Mouse (Mus musculus) heart, postnatal 14 days (tissue): ENCODE results near the gene Tmem25. TPM values are rescaled to one million over a fixed set of nuclear protein-coding genes. Genes with fewer than 3 reads are reported as not detected.
A peak's percentile ranks its signal among the peaks of the same experiment; 100 is the strongest.

Experiments
- DNase-seq, 2 experiments: peaks; one replicate each; pipeline ENCODE4 v3.0.0; 2021 to 2022
- intact Hi-C: fragments of 180-260 bp; cut with DNase I; formaldehyde crosslinking; loops from one replicate; pipeline ENCODE4 v1.15.1; 2025
- long read RNA-seq, 2 experiments: library from polyadenylated mRNA; stranded (forward); transcript quantifications; one replicate each; pipeline ENCODE4 v2.0.0; 2021
- total RNA-seq, 2 experiments: library from RNA; stranded (reverse); gene quantifications; 2 replicates each; pipeline ENCODE4 v1.2.3; 2021

The Tmem25 gene
- 10 to 100 TPM; 10.4 to 12.7 TPM for total RNA-seq
- long read RNA-seq, experiment 1, transcript Tmem25-201 (9 exons, 2,448 nt), result major isoform, 7 of 20 reads
- long read RNA-seq, experiment 1, partial matches to known transcripts, result 5 of 20 reads
- long read RNA-seq, experiment 1, other reads (novel, unspliced or antisense), result 8 of 20 reads
- long read RNA-seq, experiment 2, partial matches to known transcripts, result 4 of 19 reads
- long read RNA-seq, experiment 2, other reads (novel, unspliced or antisense), result 10 of 19 reads

GRCm38 (mm10) chr9:44799102-44799957 lies at the start of gene Tmem25:
Gene Tmem25, minus strand, starts transcription at chr9:44799307.
- intact Hi-C loops, result no loop called here
- peak; percentile 82 to 84 for DNase-seq

GRCm38 (mm10) chr9:44847446-44847845 lies 48.3 kb upstream of the Tmem25 start:
- DNase-seq, result peak; percentile 19 to 33
- intact Hi-C loops, result loop anchor here (2.0 kb wide), 1 partner anchor 33 kb away; the partner anchor contains the start of gene Kmt2a

GRCm38 (mm10) chr9:44841241-44841640 lies 42.1 kb upstream of the Tmem25 start:
- intact Hi-C loops, result no loop called here
- DNase-seq, result peak in 1 of 2 experiments; percentile 24

- intact Hi-C loops, result loop anchor here (2.0 kb wide), 3 partner anchors 44 to 130 kb away; partner anchors contain the start of gene Kmt2a
- DNase-seq, result peak; percentile 83 to 88
These were observed 37.3 kb upstream of the Tmem25 start for GRCm38 (mm10) chr9:44836439-44836838.

- intact Hi-C loops, result no loop called here
- peak; percentile 32 to 38 for DNase-seq
These were observed 33.2 kb upstream of the Tmem25 start for GRCm38 (mm10) chr9:44832356-44832755.

- intact Hi-C loops, result no loop called here
- no peak for DNase-seq
These were observed 31.4 kb upstream of the Tmem25 start for GRCm38 (mm10) chr9:44830506-44830905.

- intact Hi-C loops, result no loop called here
- no peak for DNase-seq
These were observed 29.8 kb upstream of the Tmem25 start for GRCm38 (mm10) chr9:44828944-44829343.

- intact Hi-C loops, result no loop called here
- no peak for DNase-seq
These were observed 27.6 kb upstream of the Tmem25 start for GRCm38 (mm10) chr9:44826660-44827059.

- peak; percentile 32 to 47 for DNase-seq
- intact Hi-C loops, result no loop called here
These were observed 21.1 kb upstream of the Tmem25 start for GRCm38 (mm10) chr9:44819920-44820827.

- no peak for DNase-seq
- intact Hi-C loops, result no loop called here
These were observed 18.4 kb upstream of the Tmem25 start for GRCm38 (mm10) chr9:44817522-44817921.

GRCm38 (mm10) chr9:44814179-44814578 lies 15.1 kb upstream of the Tmem25 start:
- DNase-seq, result no peak
- intact Hi-C loops, result no loop called here

GRCm38 (mm10) chr9:44810316-44810715 lies 11.2 kb upstream of the Tmem25 start:
- intact Hi-C loops, result no loop called here
- no peak for DNase-seq

- DNase-seq, result no peak
- intact Hi-C loops, result no loop called here
These were observed 8.7 kb upstream of the Tmem25 start for GRCm38 (mm10) chr9:44807778-44808177.

GRCm38 (mm10) chr9:44807141-44807540 lies 8.0 kb upstream of the Tmem25 start:
- intact Hi-C loops, result no loop called here
- no peak for DNase-seq

- intact Hi-C loops, result no loop called here
- no peak for DNase-seq
These were observed 6.4 kb upstream of the Tmem25 start for GRCm38 (mm10) chr9:44805536-44805935.

- no peak for DNase-seq
- intact Hi-C loops, result no loop called here
These were observed 5.6 kb upstream of the Tmem25 start for GRCm38 (mm10) chr9:44804678-44805077.

- no peak for DNase-seq
- intact Hi-C loops, result no loop called here
These were observed 3.8 kb upstream of the Tmem25 start, which contains the start of gene Ttc36 for GRCm38 (mm10) chr9:44802808-44803450. Gene Ttc36, minus strand, starts transcription at chr9:44803072.

- intact Hi-C loops, result no loop called here
- DNase-seq, result no peak
These were observed 2.6 kb upstream of the Tmem25 start for GRCm38 (mm10) chr9:44801669-44802068.

- intact Hi-C loops, result no loop called here
- no peak for DNase-seq
These were observed 834 bp upstream of the Tmem25 start for GRCm38 (mm10) chr9:44799958-44800324.

- no peak for DNase-seq
- intact Hi-C loops, result no loop called here
These were observed 809 bp downstream of the Tmem25 start for GRCm38 (mm10) chr9:44798298-44798697.
